Mouse (Mus musculus) c-Kit-positive CD71-positive TER-119-negative erythroid progenitor cells, embryonic 14.5 days (primary cell): ENCODE measurements around the gene Trak1.

Source experiments
- DNase-seq: peaks from one replicate; pipeline ENCODE4 v3.0.0-alpha.2; 2013; ENCODE audit warnings: low read depth

Trak1 gene

DNA sequence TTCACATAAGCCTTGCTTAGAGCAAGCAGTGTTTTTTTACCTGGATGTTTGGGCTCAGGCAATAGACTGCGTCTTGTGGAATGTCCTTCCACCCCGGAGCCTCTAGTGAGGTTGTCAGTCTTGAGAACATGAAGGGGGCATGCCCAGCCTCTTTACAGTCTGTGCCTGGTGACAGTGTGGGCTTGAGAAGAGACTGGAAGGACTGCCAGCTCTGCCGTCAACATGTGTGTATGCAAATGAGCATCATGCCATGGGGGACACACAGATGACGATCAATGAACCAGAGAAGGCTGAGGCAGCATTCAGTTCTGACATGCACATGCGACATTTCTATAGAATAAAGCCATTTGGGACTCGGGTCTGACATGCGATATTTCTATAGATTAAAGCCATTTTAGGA lies 132.3 kb downstream of the Trak1 start:
- DNase-seq = no peak

DNA sequence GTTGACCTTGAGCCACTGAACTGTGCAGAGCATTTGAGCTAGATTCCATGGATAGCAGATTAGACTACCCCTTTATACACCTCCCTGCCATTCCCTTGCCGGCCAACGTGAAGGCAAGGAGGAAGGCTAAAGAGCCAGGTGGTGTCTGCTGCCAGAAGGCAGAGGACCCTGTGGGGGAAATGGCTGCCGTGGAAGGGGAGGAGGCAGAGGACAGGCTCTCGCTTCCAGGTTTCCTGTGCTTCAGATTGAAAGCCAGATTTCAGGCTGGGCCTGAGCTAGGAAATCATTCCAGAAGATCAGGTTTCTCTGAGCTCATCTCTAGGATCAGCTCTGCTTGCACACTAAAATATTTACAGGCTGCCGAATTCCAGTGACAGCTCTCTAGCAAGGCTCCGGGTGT lies 133.1 kb downstream of the Trak1 start:
- DNase-seq = no peak

DNA sequence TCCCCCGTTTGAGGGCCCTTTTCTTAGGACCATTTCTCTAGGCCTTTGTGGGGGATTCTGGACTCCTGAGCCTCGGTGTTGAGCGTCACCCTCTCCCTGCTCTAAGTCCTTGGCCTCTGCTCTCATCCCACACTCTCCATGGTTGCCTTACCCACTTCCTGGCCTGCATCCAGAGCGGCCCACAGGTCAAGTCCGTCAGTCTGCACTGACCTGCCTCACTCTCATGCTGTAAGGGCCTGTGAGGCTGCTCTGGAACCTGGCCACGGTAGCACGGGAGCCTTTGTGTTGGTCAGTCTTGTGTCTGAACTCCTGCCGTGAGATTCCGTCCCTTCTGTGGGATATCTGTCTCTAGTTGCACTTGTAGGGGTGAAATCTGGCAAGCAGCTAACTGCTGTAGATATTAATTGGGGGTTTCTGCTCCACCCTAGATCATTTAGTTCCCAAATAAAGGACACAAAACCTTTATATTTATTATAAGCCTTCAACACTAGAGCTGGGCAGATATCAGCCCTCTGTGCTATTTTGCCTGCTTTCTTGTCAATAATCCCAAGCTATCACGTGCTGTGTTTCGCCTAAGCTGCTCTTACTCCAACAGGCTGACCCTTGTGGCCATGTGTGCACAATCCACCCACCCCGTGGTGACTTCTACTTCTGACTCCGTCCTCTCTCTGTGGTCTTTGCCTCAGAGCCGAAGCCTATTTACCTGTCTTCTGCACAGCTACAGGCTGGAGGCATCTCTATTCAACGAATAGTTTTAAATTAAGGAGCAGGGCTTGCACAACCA lies 136.6 kb downstream of the Trak1 start:
- DNase-seq = no peak

DNA sequence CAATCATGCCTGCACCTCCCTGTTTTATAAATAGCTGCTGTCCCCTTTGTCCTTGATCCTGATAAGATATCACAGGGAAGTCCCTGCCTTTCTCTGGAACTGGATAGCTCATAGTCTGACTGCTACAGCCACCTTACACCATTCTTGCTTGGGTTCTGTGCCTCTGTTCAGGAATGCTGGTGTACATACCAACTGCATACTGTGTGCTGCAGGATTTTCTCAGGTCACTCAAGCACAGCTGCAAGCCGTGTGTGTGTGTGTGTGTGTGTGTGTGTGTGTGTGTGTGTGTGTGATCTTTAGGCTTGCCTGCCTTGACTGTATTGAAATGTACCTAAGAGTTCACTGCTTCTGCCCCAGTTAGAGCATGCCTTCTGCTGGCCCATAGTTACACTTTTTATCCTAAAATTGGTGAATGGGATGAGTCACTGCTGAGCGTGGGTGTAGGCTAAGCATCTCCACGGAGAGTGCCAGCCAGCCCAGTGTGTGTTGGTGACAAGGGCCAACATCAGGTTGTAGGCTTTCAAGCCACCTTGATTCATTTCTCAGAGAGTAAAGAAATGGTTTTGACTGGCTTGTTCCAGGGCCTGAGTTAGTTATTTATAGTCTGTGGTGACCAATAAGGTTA lies 138.1 kb downstream of the Trak1 start:
- DNase-seq = no peak

DNA sequence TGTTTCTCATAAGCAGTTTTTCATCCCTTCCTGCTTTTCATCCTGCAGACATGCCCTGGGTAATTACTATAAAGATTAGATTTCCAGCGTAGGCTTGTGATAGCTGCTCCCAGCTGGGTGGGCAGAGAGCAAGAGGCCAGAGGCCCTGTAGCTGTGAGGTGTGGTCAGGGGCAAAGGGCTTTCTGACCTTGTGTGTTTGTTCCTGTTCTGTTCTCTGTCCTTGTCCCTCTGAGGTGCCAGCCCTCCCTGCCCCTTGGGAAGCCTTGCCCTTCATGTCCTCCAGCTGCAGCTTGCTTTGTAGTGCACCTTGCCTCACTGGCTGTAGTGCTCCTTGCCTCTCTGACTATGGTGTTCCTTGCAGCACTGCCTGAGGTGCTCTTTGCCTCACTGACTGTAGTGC lies 139.2 kb downstream of the Trak1 start:
- DNase-seq = no peak

DNA sequence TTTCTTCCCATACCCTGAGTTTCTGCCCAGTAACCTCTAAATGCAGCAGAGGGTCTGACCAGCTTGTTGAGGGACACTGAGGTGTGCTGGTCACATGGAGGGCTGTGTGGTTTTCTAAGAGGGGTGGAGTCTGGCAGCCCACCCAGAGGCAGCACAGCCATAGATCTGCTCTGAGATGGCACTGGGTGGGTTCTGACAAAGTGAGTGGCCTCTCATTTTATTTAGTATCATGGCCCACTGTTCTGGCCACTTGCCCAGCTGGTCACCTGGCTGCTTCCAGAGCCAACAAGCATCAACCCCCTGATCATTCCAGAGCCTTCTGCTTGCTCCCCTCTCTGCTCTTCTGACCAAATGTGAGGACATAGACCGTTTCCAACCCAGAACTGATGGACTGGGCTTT lies 144.8 kb downstream of the Trak1 start:
- no peak for DNase-seq

DNA sequence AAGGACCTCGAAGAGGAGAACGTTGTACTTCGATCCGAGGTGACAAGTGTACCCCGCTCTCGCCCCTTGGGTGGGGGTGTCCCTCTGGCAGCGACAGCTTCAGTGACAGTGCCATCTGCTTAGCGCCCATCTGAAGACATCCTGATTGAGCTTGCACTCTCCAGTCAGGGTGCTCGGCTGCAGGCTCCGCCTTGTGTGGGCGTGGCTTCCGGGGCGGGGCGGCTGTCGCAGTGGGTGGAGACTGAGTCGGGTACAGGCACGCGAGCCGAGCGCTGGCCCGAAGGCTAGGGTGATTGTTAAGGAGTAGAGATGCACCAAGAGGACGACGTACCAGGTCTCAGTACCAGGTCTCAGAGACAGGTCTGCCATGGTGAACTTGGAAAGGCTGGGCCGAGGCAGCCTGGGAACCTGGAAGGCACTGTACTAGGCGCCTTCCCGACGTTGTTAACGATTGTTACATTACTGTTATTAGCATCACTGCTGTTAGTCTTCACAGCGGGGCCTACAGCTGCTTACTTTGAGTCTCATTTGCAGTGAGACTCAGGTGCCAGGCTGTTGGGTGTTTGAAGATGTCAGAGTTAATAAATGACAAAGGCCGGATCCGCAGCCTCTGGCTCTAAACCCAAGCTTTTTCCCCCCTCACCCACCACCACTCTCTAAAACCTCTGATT lies 146.5 kb downstream of the Trak1 start:
- DNase-seq = no peak

DNA sequence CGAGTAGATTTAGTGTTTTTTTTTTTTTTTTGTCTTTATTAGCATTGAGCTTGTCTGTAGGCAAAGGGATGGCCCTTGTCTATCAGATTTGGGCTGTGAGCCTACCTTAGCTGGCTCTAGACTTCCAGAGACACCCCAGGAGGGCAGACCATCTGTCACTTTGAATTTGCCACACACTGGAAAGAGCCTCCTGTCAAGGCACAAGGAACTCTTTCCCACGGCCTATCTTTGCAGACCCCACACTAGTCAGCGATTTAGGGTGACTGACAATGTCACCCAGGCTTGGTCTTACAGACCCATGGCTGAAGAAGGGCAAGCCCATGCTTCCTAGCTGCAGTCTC lies 147.0 kb downstream of the Trak1 start:
- DNase-seq = no peak

DNA sequence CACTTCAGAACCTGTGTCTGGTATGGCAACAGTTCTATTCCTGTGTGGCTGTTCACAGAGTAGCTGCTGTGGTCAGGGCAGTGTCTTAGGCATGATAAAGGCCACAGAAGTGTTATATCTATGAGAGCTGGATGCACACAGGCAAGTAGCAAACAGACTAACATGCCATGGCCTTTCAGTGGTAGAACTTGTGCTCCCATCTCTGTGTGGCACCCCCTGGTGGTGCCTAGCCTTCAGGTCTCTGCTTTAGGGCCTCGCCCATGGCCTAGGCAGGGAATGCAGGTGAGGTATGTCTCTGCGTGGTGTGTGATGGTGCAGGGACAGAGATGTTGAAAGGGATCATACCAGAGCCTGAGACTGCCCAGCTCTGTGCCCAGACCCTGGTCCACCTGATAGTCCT lies 148.1 kb downstream of the Trak1 start:
- peak; percentile 55 for DNase-seq

DNA sequence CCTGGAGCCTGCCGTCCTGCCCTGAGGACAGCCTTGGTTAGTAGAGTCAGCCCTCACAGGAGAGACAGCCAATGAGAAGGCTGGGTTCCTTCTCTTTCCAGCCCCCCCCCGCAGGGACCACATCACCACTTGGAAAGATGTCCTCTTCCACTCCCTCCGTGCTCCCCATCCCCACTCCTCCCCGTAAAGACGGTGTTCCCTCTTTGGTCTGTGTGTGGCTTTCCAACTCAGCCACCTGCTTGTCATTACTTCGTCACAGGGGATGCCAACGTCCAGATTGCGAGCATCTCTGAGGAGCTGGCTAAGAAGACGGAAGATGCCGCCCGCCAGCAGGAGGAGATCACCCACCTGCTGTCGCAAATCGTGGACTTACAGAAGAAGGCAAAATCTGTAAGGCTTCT lies 149.1 kb downstream of the Trak1 start:
- DNase-seq = no peak

DNA sequence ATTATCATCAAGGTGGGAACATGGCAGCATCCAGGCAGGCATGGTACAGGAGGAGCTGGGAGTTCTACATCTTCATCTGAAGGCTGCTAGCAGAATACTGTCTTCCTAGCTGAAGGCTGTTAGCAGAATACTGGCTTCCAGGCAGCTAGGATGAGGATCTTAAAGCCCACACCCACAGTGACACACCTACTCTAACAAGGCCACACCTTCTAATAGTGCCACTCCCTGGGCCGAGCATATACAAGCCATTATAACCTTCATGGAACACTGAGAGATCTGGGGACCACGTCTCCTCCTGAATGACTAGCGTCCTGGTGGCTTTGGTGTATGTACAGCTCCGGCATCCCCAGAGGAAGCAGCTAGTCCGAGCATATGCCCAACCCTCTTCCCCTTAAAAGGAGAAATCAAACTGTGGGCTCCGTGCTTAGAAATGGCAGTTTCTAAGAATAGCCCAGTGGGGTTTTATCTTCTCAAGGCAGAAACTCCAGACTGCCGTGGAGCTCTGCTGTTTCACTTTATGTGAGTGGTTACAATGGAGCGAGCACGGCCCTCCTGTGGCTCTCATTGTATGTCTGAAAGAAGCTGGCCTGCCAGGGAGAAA lies 155.1 kb downstream of the Trak1 start:
- peak; percentile 62 for DNase-seq

DNA sequence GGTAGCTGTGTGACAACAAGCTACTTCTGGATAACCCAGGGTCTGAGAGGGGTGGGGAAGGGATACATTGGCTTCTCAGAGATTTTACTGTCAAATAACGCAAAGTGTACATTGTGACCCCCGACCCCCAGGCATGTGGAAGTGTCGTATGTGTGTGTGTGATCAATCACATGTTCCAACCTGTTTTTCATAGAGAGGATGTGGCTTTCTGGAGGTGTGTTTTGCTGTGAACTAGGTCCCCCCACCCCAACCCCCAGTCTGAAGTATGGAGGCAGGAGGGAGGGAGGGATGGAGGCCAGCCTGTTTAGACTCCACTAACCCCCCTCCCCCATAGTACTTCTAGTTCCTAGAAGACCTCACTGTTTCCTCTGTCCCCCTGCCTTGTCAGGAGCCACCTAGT lies 157.6 kb downstream of the Trak1 start:
- DNase-seq = no peak

DNA sequence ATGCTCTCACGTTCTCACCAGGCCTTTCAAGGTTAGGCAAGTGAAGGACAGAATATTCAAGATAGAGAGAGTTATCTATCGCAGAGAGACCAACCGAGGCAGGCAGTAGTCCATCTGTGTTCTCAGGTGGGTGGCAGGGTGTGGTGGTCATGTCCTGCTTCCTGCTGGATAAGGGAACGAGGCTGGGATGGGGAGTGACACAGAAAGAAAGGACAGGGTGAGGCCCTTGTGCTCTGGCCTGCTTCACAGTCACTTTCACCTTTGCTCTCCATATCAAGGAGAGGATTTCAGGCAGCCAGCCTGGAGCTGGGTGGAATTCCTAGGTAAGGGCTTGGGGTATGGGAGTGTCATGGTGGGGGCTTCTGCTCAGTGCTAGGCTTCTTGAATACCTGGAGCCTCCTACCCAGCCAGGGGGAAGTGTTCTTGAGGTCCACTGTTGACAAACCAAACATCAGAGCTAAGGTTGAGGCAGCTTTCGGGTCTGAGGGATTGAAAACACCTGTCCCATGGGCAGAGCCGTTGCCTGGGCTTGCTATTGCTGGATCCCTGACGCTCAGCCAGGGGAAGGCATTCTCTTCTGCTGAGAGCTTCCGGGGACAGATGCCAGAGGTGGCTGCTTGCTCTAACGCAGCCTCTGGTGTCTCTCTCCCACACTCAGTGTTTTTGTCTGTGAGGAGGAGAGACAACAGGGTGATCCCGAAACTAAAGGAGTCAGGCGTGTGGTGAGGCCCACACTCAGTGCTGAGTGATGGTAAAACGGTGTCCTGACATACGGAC lies 159.6 kb downstream of the Trak1 start:
- no peak for DNase-seq

DNA sequence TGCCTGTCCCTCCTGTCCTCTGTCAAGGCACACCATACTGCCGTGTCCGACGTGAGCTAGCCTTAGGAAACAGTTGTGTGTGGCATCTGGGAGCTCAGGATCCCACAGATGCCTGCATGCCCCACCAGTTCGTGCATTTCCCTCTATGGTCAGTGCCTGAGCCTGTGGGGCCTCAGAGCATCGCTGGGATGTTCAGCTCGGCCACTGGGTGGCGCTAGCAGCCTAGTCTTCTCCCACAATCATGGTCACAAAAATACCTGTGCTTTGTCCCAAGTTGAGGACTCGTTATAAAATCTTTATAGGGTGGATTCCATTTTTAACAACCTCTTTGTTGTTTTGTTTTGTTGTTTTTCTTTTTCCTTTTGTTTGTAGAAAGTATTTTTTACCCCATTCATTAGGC lies 161.2 kb downstream of the Trak1 start:
- peak; percentile 35 for DNase-seq

DNA sequence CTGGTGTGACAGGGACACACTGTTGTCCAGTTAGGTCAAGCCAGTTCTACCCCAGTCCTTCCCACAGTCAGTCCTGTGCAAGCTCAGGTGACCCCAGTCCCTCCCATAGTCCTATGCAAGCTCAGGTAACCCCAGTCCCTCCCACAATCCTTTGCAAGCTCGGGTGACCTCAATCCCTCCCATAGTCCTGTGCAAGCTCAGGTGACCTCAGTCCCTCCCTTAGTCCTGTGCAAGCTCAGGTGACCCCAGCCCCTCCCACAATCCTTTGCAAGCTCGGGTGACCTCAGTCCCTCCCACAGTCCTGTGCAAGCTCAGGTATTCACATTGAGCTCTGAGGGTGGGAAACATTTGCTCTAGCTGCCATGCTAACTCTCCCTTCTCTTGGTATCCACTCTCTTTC lies 162.6 kb downstream of the Trak1 start:
- DNase-seq = no peak

DNA sequence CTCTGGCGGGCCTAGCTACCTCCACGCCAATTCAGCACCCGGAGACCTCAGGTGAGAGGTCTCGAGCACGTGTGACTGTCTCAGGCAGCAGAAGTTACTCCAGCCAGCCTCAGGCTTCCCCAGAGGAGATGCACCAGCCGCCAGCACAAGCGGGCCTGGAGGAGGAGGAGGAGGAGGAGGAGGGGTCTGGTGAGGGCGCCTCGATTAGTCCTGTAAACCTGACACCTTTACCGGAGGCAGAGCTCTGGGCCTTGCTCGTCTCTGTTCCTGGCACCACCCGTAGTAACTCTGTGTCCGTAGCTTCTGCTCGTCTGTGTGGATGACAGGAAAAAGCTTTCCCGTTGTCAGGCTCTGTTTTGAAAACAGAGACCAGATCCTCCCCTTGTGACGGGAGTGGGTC lies 163.2 kb downstream of the Trak1 start:
- no peak for DNase-seq

DNA sequence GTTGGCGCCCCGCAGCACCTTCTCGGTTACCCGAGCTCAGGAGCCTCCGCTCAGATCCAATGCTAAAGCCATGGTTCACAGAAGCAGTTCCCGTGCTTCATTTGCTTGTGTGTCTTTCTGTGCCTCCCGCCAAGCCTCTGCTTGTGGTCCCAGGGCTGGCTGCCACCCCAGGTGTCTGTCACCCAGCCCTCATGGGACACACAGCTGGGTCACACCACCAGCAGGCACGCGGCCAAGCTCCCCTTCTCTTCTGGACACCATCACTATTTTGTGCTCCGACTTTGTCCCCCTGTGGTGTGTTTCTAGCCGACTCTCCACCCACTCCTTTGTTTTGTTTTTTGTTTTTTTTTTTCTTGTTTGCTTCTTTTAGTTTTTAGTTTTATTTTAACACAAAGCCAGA lies 170.2 kb downstream of the Trak1 start:
- no peak for DNase-seq

DNA sequence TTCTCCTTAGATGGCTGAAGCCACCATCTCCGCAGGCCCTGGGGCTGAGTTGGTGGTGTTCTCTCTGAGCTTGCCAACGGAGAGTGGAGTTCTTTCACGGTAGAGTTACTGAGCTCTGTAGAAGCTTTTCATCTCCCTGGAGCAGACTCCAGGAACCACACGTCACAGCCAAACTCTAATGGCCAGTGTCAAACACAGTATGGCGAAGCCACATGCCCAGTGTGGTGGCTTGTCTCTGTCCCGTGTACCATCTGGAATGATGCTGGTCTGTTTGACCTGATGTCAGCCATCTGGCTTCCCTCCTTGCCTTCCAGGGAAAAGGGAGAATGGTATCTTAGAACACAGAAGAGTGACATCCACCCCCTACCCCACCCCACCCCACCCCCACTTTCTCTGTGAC lies 172.4 kb downstream of the Trak1 start:
- no peak for DNase-seq

DNA sequence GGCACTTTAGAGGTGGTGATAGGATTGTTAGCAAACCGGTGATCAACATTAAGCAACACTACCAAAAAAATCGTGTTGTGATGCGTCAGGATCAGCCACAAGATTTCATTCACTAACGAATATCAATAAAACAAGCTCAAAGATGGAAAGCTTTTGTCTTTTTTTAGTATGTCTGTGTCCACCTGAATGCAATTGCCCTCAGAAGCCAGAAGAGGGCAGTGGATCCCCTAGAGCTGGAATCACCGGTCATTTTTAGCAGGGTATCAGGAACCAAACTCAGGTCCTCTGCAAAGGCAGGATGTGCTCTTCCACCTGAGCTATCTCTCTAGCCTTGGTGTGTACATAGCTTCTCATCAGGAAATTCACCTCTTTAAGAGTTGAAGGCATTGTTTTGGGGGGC lies 177.5 kb downstream of the Trak1 start:
- no peak for DNase-seq

DNA sequence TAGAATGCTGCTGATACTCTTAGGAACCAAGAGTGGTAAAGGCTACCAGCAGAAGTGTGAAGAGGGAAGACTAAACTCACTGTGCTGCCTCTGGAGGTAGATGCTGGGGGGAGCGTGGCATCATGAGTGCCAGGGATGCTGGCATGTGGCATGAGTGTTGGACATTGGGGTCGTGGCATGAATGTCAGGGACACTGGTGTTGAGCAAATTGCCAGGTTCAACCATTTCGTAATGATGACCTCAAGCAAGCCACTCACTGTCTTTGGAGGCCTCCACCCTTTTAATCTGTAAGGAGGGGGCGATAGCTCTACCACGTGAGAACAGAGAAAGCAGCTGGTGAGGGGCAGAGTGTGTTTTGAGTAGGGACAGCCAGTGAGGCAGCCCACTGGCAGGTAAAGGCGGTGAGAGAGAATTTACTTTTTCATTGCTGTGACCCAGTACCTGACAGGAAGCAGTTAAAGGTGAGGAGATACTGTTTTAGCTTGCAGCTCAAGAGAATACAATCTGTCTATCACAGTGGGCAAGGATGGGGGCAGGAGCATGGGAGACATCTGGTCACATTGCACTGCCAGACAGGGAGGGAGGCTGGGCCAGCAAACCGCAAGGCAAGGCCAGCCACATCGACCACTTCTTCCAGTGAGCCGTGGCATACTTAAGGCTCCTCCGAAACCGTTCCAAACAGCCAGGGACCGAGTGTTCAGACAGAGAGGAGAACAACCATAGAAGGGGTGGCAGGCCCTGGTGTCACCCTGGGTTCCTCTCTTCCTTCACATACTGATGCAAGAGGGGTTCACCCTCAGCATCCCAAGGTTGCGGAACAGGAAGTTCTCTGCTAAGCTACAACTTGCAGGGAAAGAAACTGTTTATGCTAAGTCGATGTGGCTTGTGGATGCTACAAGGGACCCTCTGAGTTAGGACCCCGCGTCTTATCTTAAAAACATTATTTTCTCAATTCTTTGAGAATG lies 178.5 kb downstream of the Trak1 start:
- no peak for DNase-seq

DNA sequence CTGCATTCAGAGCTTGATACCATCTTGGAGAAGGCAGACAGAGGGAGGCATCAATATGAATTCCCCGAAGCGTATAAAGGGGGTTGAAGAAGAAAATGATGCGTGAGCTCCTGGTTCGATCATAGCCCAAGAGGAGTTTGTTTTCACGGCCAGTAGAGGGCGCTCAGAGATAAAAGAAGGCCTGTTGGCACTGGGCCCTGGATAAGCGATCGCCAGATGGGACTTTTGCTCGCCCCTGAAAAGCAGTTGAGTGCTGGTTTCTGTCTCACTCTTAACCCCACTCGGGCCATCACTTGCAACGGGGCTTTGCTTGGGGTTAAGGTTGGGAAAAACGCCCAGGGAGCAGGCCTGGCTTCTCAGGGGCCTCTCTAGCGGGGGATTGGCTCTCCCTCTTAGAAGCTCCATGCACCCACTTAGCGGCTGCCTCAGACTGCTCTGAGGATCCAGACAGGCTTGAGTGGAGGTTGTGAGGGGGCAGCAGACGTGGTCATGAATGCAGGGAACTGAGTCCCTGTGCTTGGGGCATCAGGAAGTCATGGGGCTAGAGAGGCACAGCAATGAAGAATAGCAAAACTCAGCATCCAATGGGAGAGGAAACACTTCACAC lies 180.1 kb downstream of the Trak1 start:
- peak; percentile 52 for DNase-seq
